Mouse (Mus musculus) heart, embryonic 10.5 days (tissue): ENCODE results near the gene Sgca. TPM values are rescaled to one million over a fixed set of nuclear protein-coding genes. Genes with fewer than 3 reads are reported as not detected.
A peak's percentile ranks its signal among the peaks of the same experiment; 100 is the strongest.

Source experiments
- DNase-seq: peaks from one replicate; pipeline ENCODE4 v3.0.0-alpha.2; 2017; ENCODE audit warnings: low spot score
- H3K27ac ChIP-seq: fragments of 300-500 bp; sonication (generic); 2 replicates; pipeline ENCODE4 v1.5.1; 2016; ENCODE audit warnings: mild to moderate bottlenecking
- H3K27me3 ChIP-seq: fragments of 300-500 bp; sonication (generic); 2 replicates; pipeline ENCODE4 v1.6.1; 2016; ENCODE audit warnings: mild to moderate bottlenecking; ENCODE audit not compliant: poor library complexity, insufficient read depth, severe bottlenecking
- H3K36me3 ChIP-seq: fragments of 300-500 bp; sonication (generic); 2 replicates; pipeline ENCODE4 v1.6.1; 2016; ENCODE audit warnings: mild to moderate bottlenecking, moderate library complexity
- H3K4me1 ChIP-seq: fragments of 300-500 bp; sonication (generic); 2 replicates; pipeline ENCODE4 v1.6.1; 2016; ENCODE audit warnings: mild to moderate bottlenecking
- H3K4me3 ChIP-seq: fragments of 300-500 bp; sonication (generic); 2 replicates; pipeline ENCODE4 v1.5.1; 2016; ENCODE audit warnings: mild to moderate bottlenecking, moderate library complexity
- H3K9me3 ChIP-seq: fragments of 300-500 bp; sonication (generic); 2 replicates; pipeline ENCODE4 v1.6.1; 2016; ENCODE audit warnings: mild to moderate bottlenecking, moderate library complexity
- WGBS: fragments of 180-500 bp; shearing (Covaris S2); methylation state at CpG from one replicate; pipeline ENCODE4 v1.1.7; 2016; 5-methylcytosine and 5-hydroxymethylcytosine counted together
- polyA plus RNA-seq: library from polyadenylated mRNA; unstranded; fragments of >200 nt; fragmentation: Nextera tagmentation; extraction: Ambion mirVana; gene quantifications from 2 replicates; pipeline ENCODE4 v1.2.1, GENCODE M21; 2016

Sgca gene
- polyA plus RNA-seq, 1 experiment from 2014 or later, result 12.5 TPM

DNA sequence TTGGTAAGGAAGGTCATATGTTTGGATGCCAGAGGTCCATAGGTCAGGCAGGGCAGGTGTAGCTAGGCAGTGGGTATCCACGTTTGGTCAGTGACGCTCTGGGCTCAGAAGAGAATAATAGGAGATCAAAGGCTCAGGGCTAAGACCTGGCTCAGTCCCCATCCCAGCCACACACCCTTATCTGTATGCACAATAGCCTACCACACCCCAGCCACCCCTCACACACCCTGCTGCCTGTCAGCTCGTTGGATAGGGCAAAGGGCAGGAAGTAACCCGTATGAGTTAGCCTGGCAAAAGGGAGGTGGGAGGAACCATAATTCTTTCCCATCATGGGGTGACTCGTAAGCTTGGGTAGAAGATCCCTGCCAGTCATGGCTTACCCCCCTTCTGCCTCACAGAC, 21.5 kb upstream of the Sgca start:
- H3K4me3 ChIP-seq, result peak overlapping the region; percentile 22; the same call in 1 of the 2 replicates
- DNase-seq, result peak; percentile 93
- H3K9me3 ChIP-seq, result no peaks in the 10 kb centered on the region
- H3K27me3 ChIP-seq, result no peaks in the 10 kb centered on the region
- H3K36me3 ChIP-seq, result peaks cover 79% of the 10 kb centered on the region
- H3K27ac ChIP-seq, result peak overlapping the region; percentile 96
- 54% methylated on average over 5 of the region's 5 CpGs for WGBS
- H3K4me1 ChIP-seq, result peaks cover 80% of the 10 kb centered on the region

DNA sequence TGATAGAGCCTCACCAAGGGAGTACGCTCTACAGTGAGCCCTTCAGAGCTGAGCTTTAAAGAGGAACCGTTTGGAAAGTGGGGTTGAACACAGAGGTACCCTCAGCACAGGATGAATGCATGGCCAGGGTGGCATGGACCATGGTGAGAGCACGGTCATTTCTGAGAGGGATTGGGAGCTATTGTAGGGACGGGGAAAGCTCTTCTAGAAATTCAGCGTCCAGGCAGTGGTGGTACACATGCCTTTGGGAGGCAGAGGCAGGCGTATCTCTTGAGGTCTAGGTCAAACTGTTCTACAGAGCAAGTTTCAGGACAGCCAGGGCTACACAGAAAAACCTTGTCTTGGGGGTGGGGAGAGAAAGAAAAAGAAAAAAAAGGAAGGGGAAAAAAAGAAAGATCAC, 20.9 kb upstream of the Sgca start:
- Histone ChIP-seq H3K4me1 (peaks cover 86% of the 10 kb centered on the region), H3K27me3 (no peaks in the 10 kb centered on the region), H3K27ac (peak overlapping the region; percentile 96; the same call in 1 of the 2 replicates), H3K9me3 (no peaks in the 10 kb centered on the region), H3K36me3 (peaks cover 72% of the 10 kb centered on the region), H3K4me3 (no peak overlapping the region)
- WGBS, result 90% methylated on average over 6 of the region's 6 CpGs
- no peak for DNase-seq

DNA sequence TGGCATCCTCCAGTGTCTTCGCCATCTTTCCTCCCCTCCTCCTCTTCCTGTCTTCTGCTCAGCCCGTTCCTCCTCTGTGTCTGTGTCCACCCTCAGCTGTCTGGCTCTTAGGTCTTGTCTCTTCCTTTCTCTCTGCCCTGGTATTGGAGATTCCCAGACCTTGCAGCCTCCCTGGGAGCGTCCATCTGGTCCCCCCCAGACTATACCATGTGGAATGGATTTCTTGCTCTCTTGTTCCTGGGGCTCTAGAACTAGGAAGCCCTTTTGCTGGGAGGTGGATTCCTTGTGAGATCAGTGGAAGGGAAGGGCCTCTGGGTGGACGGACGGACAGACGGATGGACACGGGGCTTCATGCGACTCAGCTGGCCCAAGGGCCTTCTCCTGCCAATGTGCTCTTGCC, 20.0 kb upstream of the Sgca start:
- Histone ChIP-seq H3K9me3 (no peaks in the 10 kb centered on the region), H3K4me3 (0 out of 2 replicates have a peak overlapping the region, but pooled peaks have one; percentile 10), H3K4me1 (peaks cover 83% of the 10 kb centered on the region), H3K27ac (peak overlapping the region; percentile 96), H3K36me3 (peaks cover 64% of the 10 kb centered on the region), H3K27me3 (no peaks in the 10 kb centered on the region)
- 85% methylated on average over 8 of the region's 8 CpGs for WGBS
- DNase-seq, result no peak

DNA sequence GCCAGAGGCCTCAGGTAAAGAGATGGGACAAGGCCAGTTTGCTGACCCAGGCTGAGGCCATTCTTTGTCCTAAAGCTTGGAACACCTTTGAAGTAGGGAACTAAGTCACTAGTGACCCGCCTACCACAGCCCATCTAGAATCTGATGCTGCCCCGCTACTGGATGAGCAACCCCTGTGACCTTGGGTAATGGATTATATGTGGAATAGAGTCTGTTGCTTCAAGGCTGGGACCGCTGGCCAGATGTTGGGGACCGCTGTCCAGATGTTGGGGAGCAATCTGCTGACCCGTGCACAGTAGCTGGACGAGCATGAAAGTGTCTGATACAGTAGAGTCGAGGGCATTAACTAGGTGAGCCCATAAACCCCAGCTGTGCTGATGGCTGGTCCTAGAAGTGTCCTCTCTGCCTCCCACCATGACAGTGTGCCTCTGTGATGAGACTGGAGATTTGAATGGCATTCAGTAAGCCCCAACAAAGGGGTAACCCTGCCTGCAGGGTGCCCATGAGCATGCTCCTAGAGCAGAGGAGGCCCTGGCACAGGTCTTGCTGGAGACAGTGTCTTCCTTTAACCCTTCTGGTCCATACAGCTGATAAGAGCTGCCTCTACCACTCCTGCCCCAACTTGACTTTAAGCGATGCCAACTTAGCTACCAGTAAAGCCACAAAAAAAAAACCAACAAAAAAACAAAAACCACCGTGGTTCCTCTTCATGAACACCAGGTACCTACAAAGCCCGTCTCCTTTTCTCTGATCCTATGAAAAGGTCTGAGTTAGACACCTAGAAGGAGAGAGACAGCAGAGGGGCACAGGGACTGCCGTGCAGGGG, 19.0 kb upstream of the Sgca start:
- WGBS, result 86% methylated on average over 11 of the region's 11 CpGs
- peak overlapping the region; percentile 94 for H3K4me3 ChIP-seq
- H3K27me3 ChIP-seq, result no peaks in the 10 kb centered on the region
- peaks cover 55% of the 10 kb centered on the region for H3K36me3 ChIP-seq
- H3K27ac ChIP-seq, result peak overlapping the region; percentile 96
- H3K4me1 ChIP-seq, result peaks cover 82% of the 10 kb centered on the region
- H3K9me3 ChIP-seq, result no peaks in the 10 kb centered on the region
- no peak for DNase-seq

DNA sequence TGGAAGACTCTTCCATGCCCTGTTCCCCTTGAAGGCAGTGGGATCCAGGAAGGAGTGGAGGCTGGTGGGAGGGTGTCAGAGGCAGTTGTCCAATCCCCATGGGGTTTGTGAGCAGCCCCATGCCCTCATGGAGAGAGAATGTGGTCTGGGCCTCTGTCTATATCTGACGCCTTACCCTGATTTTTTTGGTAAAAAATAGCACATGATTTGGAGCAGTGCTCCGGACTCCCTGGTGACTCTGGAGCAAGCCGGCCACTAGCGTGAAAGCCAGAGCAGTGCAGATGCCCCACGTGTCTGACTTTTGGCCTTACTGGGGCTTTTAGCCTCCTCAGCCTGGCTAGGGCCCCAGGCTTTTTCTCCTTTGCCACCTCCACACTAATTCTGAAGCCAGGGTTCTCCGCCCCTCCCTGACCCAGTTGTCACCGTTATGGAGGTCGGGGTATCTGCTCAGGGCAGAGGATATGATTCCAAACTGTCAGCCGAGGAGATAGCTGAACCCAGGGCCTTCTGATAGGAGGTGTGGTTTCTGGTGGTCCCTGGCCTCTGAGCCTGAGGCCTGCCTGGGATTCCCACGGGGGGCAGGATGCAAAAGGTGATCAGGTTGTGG, 18.2 kb upstream of the Sgca start:
- 37% methylated on average over 10 of the region's 10 CpGs for WGBS
- Histone ChIP-seq H3K27ac (peak overlapping the region; percentile 96), H3K36me3 (peaks cover 47% of the 10 kb centered on the region), H3K4me3 (peak overlapping the region; percentile 94), H3K4me1 (peaks cover 86% of the 10 kb centered on the region), H3K27me3 (no peaks in the 10 kb centered on the region), H3K9me3 (no peaks in the 10 kb centered on the region)
- DNase-seq, result no peak

DNA sequence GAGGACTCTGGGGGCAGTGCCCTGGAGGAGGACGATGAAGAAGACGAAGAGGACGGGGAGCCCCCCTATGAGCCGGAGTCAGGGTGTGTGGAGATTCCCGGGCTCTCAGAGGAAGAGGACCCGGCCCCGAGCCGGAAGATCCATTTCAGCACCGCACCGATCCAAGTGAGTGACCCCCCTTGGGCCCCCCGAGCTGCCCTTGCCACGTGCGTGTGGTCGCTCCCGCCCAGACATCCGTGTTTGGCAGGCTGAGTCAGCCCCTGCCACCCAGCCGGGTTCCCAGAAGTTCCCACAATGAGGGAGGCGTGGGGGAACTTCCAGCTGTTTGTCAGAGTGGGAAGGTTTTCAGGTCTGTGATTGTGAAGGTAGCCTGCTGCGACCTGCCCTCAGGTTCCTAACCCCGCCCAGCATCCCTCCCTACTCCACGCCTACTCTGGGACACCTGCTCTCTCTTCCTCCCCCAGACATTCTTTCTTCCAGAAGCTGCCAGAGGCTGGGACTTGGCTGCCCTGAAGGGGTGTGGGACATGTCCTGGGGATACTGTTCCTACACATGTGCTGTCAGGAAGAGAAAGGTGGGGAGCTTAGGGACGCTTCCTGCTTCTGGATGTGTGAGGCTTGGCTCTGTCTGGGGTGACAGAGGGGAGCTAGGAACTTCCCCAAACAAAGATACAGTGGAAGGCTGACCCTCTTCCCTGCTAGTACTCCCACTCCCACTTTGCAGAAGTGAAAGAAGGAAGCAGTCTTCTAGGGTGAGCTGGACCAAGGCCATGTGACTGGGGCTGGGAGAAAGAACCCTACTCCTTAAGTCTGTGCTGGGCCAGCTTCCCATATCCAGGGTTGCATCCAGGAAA, 16.9 kb upstream of the Sgca start:
- H3K36me3 ChIP-seq, result peaks cover 34% of the 10 kb centered on the region
- 5% methylated on average over 21 of the region's 22 CpGs for WGBS
- H3K9me3 ChIP-seq, result no peaks in the 10 kb centered on the region
- H3K4me3 ChIP-seq, result peak overlapping the region; percentile 94
- peak overlapping the region; percentile 96 for H3K27ac ChIP-seq
- H3K4me1 ChIP-seq, result peaks cover 91% of the 10 kb centered on the region
- DNase-seq, result no peak
- H3K27me3 ChIP-seq, result no peaks in the 10 kb centered on the region

DNA sequence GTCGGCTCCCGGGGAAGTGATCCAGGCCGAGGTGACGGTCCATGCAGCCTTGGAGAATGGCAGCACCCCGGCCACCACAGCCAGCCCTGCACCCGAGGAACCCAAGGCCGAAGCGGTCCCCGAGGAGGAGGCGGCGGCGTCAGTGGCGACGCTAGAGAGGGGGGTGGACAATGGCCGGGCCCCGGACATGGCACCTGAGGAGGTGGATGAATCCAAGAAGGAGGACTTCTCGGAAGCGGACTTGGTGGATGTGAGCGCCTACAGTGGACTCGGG, 16.3 kb upstream of the Sgca start:
- DNase-seq, result no peak
- Histone ChIP-seq H3K4me3 (peak overlapping the region; percentile 94), H3K27ac (peak overlapping the region; percentile 96), H3K9me3 (no peaks in the 10 kb centered on the region), H3K27me3 (no peaks in the 10 kb centered on the region), H3K36me3 (peaks cover 28% of the 10 kb centered on the region), H3K4me1 (peaks cover 92% of the 10 kb centered on the region)
- WGBS, result 2% methylated on average over 20 of the region's 20 CpGs

DNA sequence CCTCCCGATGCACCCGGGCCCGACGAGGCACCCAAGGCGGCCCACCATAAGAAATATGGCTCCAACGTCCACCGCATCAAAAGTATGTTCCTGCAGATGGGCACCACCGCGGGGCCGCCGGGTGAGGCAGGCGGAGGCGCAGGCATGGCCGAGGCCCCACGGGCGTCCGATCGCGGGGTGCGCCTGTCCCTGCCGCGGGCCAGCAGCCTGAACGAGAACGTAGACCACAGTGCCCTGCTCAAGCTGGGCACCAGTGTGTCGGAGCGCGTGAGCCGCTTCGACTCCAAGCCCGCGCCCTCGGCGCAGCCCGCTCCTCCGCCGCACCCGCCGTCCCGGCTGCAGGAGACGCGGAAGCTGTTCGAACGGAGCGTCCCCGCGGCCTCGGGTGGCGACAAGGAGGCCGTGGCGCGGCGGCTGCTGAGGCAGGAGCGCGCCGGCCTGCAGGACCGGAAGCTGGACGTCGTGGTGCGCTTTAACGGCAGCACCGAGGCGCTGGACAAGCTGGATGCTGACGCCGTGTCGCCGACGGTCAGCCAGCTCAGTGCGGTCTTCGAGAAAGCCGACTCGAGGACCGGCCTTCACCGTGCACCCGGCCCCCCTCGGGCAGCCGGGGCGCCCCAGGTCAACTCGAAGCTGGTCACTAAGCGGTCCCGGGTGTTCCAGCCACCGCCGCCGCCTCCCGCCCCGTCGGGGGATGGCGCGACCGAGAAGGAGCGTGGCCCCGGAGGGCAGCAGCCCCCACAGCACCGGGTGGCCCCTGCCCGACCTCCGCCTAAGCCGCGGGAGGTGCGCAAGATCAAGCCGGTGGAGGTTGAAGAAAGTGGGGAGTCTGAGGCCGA, 15.7 kb upstream of the Sgca start:
- H3K4me3 ChIP-seq, result peak overlapping the region; percentile 94
- under 1% methylated on average over 99 of the region's 99 CpGs for WGBS
- peaks cover 23% of the 10 kb centered on the region for H3K36me3 ChIP-seq
- H3K9me3 ChIP-seq, result no peaks in the 10 kb centered on the region
- H3K27me3 ChIP-seq, result no peaks in the 10 kb centered on the region
- no peak for DNase-seq
- peaks cover 94% of the 10 kb centered on the region for H3K4me1 ChIP-seq
- H3K27ac ChIP-seq, result peak overlapping the region; percentile 96

DNA sequence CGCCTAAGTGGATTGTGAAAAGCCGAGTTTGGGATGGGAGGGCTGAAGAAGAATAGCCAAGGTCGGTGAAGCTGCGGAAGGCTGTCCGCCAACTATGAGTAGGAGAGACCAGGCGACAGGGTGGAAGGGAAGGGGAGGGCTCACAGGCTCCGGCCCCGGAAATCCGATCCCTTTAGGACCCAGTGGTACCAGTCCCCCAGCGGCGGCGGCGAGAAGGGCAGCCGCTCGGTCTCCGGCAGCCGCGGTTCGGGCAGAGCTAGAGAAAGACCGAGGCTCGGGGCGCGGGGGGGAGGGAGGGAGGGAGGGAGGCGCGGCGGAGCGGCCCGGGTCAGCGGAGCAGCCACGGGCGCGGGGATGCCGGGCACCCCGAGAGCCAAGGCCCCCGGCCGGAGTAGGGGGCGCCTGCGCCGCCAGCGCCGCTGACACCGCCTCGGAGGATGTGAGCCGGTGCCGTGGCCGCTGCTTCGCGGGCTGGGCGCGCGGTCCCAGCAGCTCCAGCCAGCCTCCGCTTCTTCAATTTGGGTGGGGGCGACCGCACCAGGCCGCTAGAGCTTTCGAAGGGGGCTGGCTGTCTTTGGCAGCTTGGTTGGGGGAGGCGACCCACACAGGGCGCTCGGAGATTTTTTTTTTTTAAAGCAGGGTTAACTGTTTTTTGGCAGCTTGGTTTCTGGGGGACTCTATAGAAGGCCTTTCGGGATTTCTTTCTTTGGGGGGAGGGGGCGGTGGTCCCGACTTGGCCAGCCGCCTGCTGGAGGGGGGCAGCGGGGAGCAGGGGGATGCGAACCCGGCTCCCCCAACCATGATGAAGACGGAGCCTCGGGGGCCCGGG, 14.8 kb upstream of the Sgca start, which contains the start of gene Ppp1r9b:
Gene Ppp1r9b, plus strand, starts transcription at position 287 of the 829 bp plus-strand sequence.
- under 1% methylated on average over 67 of the region's 69 CpGs for WGBS

DNA sequence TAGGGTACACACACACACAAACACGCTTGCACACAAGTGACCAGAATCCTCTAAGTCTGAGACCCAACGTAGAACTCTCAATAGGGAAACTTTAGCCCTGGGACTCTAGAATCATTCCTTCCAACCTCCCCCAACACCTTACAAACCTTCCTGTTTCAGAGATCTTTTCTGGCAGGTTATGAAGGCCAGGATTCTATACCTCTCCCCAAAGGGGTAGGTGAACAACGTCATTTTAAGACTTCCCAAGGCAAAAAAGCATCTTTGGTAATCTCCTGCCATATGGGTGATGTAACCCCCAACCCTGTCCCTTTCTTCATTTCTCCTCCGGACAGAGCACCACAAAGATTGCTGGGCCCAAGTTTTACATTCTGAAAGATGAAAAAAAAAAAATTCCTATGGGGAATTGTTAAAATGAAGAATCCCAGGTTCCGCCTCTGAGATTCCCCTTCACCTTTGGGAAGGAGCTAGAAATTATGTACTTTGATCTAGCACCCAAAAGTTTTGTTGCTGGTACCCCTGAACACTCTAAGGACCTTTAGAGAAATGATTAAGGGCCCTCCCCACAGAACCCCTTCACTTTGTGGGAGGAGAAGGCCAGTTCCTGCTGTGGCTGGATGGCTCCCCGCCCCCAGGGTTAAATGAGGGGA, 14.1 kb upstream of the Sgca start:
- H3K9me3 ChIP-seq, result no peaks in the 10 kb centered on the region
- H3K27me3 ChIP-seq, result no peaks in the 10 kb centered on the region
- no peak for DNase-seq
- H3K36me3 ChIP-seq, result peaks cover 8% of the 10 kb centered on the region
- 50% methylated on average over 6 of the region's 6 CpGs for WGBS
- peaks cover 86% of the 10 kb centered on the region for H3K4me1 ChIP-seq
- peak overlapping the region; percentile 94 for H3K4me3 ChIP-seq
- peak overlapping the region; percentile 96 for H3K27ac ChIP-seq

More for the DNA sequence above, 14.8 kb upstream of the Sgca start, which contains the start of gene Ppp1r9b:
- Histone ChIP-seq H3K4me1 (peaks cover 90% of the 10 kb centered on the region), H3K27me3 (no peaks in the 10 kb centered on the region), H3K36me3 (peaks cover 14% of the 10 kb centered on the region), H3K4me3 (peak within 1 kb of the TSS; percentile 94), H3K27ac (peak within 1 kb of the TSS; percentile 96), H3K9me3 (no peaks in the 10 kb centered on the region)
- peak; percentile 96 for DNase-seq

DNA sequence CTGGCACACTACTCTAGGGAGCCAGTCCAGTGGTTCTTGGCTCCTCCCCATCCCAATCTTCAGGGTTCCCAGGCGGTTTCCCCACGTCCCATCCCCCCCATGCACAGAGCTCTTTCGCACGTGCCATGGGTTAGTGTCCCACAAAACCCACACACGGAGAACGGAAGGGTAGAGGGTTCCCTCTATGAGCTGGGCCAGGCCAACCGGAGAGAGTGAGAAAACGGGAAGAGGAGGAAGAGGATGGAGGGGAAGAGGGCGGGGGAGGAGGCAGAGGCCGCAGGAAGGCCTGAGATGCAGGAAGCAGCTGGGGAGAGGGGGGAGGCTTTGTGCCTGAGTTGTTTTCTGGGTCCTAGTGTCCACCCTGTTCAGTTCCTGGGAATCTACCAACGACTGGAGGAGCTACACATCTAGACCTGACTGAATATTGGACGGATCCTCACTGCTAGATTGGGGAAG, 13.5 kb upstream of the Sgca start:
- Histone ChIP-seq H3K36me3 (peaks cover 1% of the 10 kb centered on the region), H3K27ac (peak overlapping the region; percentile 96), H3K27me3 (no peaks in the 10 kb centered on the region), H3K4me3 (peak overlapping the region; percentile 94), H3K4me1 (peaks cover 84% of the 10 kb centered on the region), H3K9me3 (no peaks in the 10 kb centered on the region)
- WGBS, result 0% methylated on average over 12 of the region's 12 CpGs
- peak; percentile 95 for DNase-seq
